Mouse (Mus musculus): ENCODE measurements around the gene Pde4b.

GRCm38 (mm10) chr4:102440119-102440481 is 352.8 kb downstream of the Pde4b start:
- TF ChIP-seq POLR2A (IDR thresholded peaks at IDR 0.05; ENCODE audit: low read depth, low read length) = no peak
- TF ChIP-seq CTCF (IDR thresholded peaks at IDR 0.05; ENCODE audit: borderline replicate concordance, insufficient read depth, low read length) = no peak
